Mouse (Mus musculus) heart, embryonic 11.5 days (tissue): Measurements from ENCODE around the gene Pgk2. TPM values are rescaled to one million over a fixed set of nuclear protein-coding genes. Genes with fewer than 3 reads are reported as not detected.
"Not testable (repeated sequence)": the region's sequence is repeated elsewhere in the genome, so short reads cannot be mapped to it uniquely, and the experiment has no call there.

Experiments
- ATAC-seq: fragments of 200-750 bp; cut with Nextera tagmentation; replicated peaks from 2 replicates; pipeline ENCODE4 v1.8.0; 2017; ENCODE audit warnings: moderate library complexity; ENCODE audit not compliant: insufficient number of reproducible peaks, low FRiP score, low TSS enrichment
- H3K27ac ChIP-seq: fragments of 300-500 bp; sonication (generic); 2 replicates; pipeline ENCODE4 v1.5.1; 2014; ENCODE audit warnings: mild to moderate bottlenecking, low read depth, low read length
- H3K27me3 ChIP-seq: fragments of 300-500 bp; sonication (generic); 2 replicates; pipeline ENCODE4 v1.6.1; 2014; ENCODE audit warnings: mild to moderate bottlenecking, low read length, mixed read lengths; ENCODE audit not compliant: control insufficient read depth, insufficient read depth
- H3K36me3 ChIP-seq: fragments of 300-500 bp; sonication (generic); 2 replicates; pipeline ENCODE4 v1.6.1; 2014; ENCODE audit warnings: mild to moderate bottlenecking, low read length, moderate library complexity, mixed read lengths; ENCODE audit not compliant: control insufficient read depth, insufficient read depth
- H3K4me1 ChIP-seq: fragments of 300-500 bp; sonication (generic); 2 replicates; pipeline ENCODE4 v1.6.1; 2014; ENCODE audit warnings: low read length; ENCODE audit not compliant: control insufficient read depth, insufficient read depth
- H3K4me2 ChIP-seq: fragments of 300-500 bp; sonication (generic); 2 replicates; pipeline ENCODE4 v1.6.1; 2014; ENCODE audit warnings: mild to moderate bottlenecking, moderate library complexity
- H3K4me3 ChIP-seq: fragments of 300-500 bp; sonication (generic); 2 replicates; pipeline ENCODE4 v1.5.1; 2014; ENCODE audit warnings: low read depth, low read length
- H3K9ac ChIP-seq: fragments of 300-500 bp; sonication (generic); 2 replicates; pipeline ENCODE4 v1.6.1; 2014; ENCODE audit warnings: mild to moderate bottlenecking, low read depth, low read length, moderate library complexity
- H3K9me3 ChIP-seq: fragments of 300-500 bp; sonication (generic); replicated peaks from 2 replicates; pipeline ENCODE4 v1.6.1; 2016; ENCODE audit warnings: low read length; ENCODE audit not compliant: control insufficient read depth
- WGBS: fragments of 180-500 bp; shearing (Covaris S2); extraction: QIAGEN DNeasy Blood & Tissue Kit; methylation state at CpG from one replicate; pipeline ENCODE4 v1.1.7; 2014; ENCODE audit not compliant: insufficient replicate concordance; 5-methylcytosine and 5-hydroxymethylcytosine counted together
- polyA plus RNA-seq: library from polyadenylated mRNA; unstranded; fragments of >200 nt; fragmentation: Nextera tagmentation; extraction: Ambion mirVana; gene quantifications from 2 replicates; pipeline ENCODE4 v1.2.1, GENCODE M21; 2014

The Pgk2 gene
- not detected in 2 replicates for polyA plus RNA-seq

GRCm38 (mm10) chr17:40208540-40208939 is at the start of gene Pgk2:
Pgk2 (minus strand) TSS chr17:40208640.
- ATAC-seq, result no peak
- Histone ChIP-seq H3K27ac (no peak within 1 kb of the TSS), H3K36me3 (no peaks in the 10 kb centered on the region), H3K4me3 (no peak within 1 kb of the TSS), H3K9me3 (no peaks in the 10 kb centered on the region), H3K27me3 (no peaks in the 10 kb centered on the region), H3K4me2 (no peak within 1 kb of the TSS), H3K4me1 (no peaks in the 10 kb centered on the region), H3K9ac (no peak within 1 kb of the TSS)
- WGBS, result 73% methylated on average over 4 of the region's 4 CpGs

- WGBS, result 63% methylated on average over 1 of the region's 1 CpGs
- no peak for ATAC-seq
- Histone ChIP-seq H3K36me3 (no peaks in the 10 kb centered on the region), H3K9me3 (no peaks in the 10 kb centered on the region), H3K4me3 (no peak overlapping the region), H3K4me1 (no peaks in the 10 kb centered on the region), H3K27ac (no peak overlapping the region), H3K4me2 (no peak overlapping the region), H3K9ac (no peak overlapping the region), H3K27me3 (no peaks in the 10 kb centered on the region)
Measured at GRCm38 (mm10) chr17:40252487-40252886, 44.0 kb upstream of the Pgk2 start.

- H3K4me2 ChIP-seq, result no peak within 1 kb of the TSS
Measured at GRCm38 (mm10) chr17:40242135-40242534, 33.7 kb upstream of the Pgk2 start, which contains the start of gene Crisp3. Crisp3 (minus strand) TSS chr17:40242288.

GRCm38 (mm10) chr17:40201803-40202202 is 6.6 kb downstream of the Pgk2 start:
- H3K4me1 ChIP-seq, H3K27me3 ChIP-seq, ATAC-seq, H3K4me3 ChIP-seq, H3K4me2 ChIP-seq, H3K9ac ChIP-seq, H3K9me3 ChIP-seq, H3K36me3 ChIP-seq, H3K27ac ChIP-seq: not testable (repeated sequence)

More at GRCm38 (mm10) chr17:40242135-40242534, 33.7 kb upstream of the Pgk2 start, which contains the start of gene Crisp3:
- no peak for ATAC-seq
- no peaks in the 10 kb centered on the region for H3K36me3 ChIP-seq
- no peak within 1 kb of the TSS for H3K9ac ChIP-seq
- H3K27me3 ChIP-seq, result no peaks in the 10 kb centered on the region
- no peaks in the 10 kb centered on the region for H3K9me3 ChIP-seq
- no peaks in the 10 kb centered on the region for H3K4me1 ChIP-seq
- no peak within 1 kb of the TSS for H3K27ac ChIP-seq
- H3K4me3 ChIP-seq, result no peak within 1 kb of the TSS

GRCm38 (mm10) chr17:40190192-40190591 is 18.2 kb downstream of the Pgk2 start:
- H3K4me1 ChIP-seq, ATAC-seq: not testable (repeated sequence)
- 76% methylated on average over 4 of the region's 4 CpGs for WGBS

GRCm38 (mm10) chr17:40157729-40158359 is 50.6 kb downstream of the Pgk2 start:
- H3K27ac ChIP-seq, H3K4me1 ChIP-seq, ATAC-seq, H3K9ac ChIP-seq, H3K9me3 ChIP-seq, H3K27me3 ChIP-seq, H3K4me2 ChIP-seq, H3K36me3 ChIP-seq, H3K4me3 ChIP-seq: not testable (repeated sequence)
- WGBS, result 35% methylated on average over 8 of the region's 8 CpGs

More at GRCm38 (mm10) chr17:40190192-40190591, 18.2 kb downstream of the Pgk2 start:
- not testable (repeated sequence) for H3K36me3 ChIP-seq, H3K9ac ChIP-seq, H3K4me2 ChIP-seq, H3K9me3 ChIP-seq, H3K4me3 ChIP-seq, H3K27ac ChIP-seq, H3K27me3 ChIP-seq

Other genes with a start within 250 kb of the Pgk2 start
- not detected in 2 replicates for gene AC192777.2, start 113.2 kb downstream of the Pgk2 start, polyA plus RNA-seq
- not detected in 2 replicates for gene Crisp3, start 33.6 kb upstream of the Pgk2 start, polyA plus RNA-seq
- not detected in 2 replicates for gene Crisp1, start 110.6 kb upstream of the Pgk2 start, polyA plus RNA-seq